In genomic region chr3:41030705-41031104, GRCm38 (mm10) we compare ENCODE assay signal across 16 mouse cellular contexts.
"Had no signal": no experiment of that assay in that cellular context is flagged by ENCODE, and none has a peak within 500 bp of the region (broad histone marks: within the 10 kb centered on the region; RNA-seq: fewer than 3 reads in every experiment).

No protein-coding gene starts in this region.

- H3K4me3 ChIP-seq: neural tube, embryonic 13.5 days; neural tube, embryonic 15.5 days; stomach, embryonic 15.5 days had no signal

- H3K36me3 ChIP-seq: neural tube, embryonic 13.5 days; neural tube, embryonic 15.5 days; stomach, embryonic 15.5 days had no signal

- H3K9ac ChIP-seq: neural tube, embryonic 13.5 days; neural tube, embryonic 15.5 days; stomach, embryonic 15.5 days had no signal

- H3K27me3 ChIP-seq: neural tube, embryonic 13.5 days; neural tube, embryonic 15.5 days; stomach, embryonic 15.5 days had no signal

- H3K4me2 ChIP-seq: neural tube, embryonic 13.5 days; neural tube, embryonic 15.5 days; stomach, embryonic 15.5 days had no signal

- DNase-seq: retina, postnatal 1 day; right cerebral cortex, adult 18-20 months; right cerebral cortex, postnatal 14 days; right cerebral cortex, postnatal 25 days; right cerebral cortex, postnatal 4 days; spleen, adult 18-20 months; thymus, adult 18-20 months; thymus, adult 2 months; thymus, postnatal 14 days; thymus, postnatal 25 days; thymus, postnatal 36 days; thymus, postnatal 4 days had no signal

- H3K27ac ChIP-seq: neural tube, embryonic 13.5 days; neural tube, embryonic 15.5 days; stomach, embryonic 15.5 days; stomach, postnatal 0 days had no signal

- H3K4me1 ChIP-seq: neural tube, embryonic 13.5 days; neural tube, embryonic 15.5 days; stomach, embryonic 15.5 days had no signal

- H3K9me3 ChIP-seq: neural tube, embryonic 13.5 days; neural tube, embryonic 15.5 days; stomach, embryonic 15.5 days had no signal
